In genomic region chr5:125700234-125700633, GRCm38 (mm10) we compare ENCODE assay signal across 25 mouse cellular contexts.
A peak's percentile ranks its signal among the peaks of the same experiment; 100 is the strongest.
DNase-seq lines count a peak whose midpoint lies in the region; TF ChIP-seq lines count a peak whose summit lies in the region.
"Had no signal": no experiment of that assay in that cellular context is flagged by ENCODE, and none has a peak within 500 bp of the region (broad histone marks: within the 10 kb centered on the region; RNA-seq: fewer than 3 reads in every experiment).

No protein-coding gene starts in this region.

- H3K27ac ChIP-seq in heart, adult 2 months = no peak overlapping the region
- H3K27ac ChIP-seq in cortical plate, adult 2 months (ENCODE audit: insufficient read depth, low read length) = peak overlapping the region; percentile 33
- H3K27ac ChIP-seq: embryonic facial prominence, embryonic 12.5 days; embryonic facial prominence, embryonic 15.5 days; heart, embryonic 15.5 days; hindbrain, embryonic 10.5 days; hindbrain, embryonic 13.5 days had no signal

- H3K4me1 ChIP-seq in heart, adult 2 months (ENCODE audit: control insufficient read depth, insufficient read depth, low read length) = no peaks in the 10 kb centered on the region
- peaks cover 13% of the 10 kb centered on the region for H3K4me1 ChIP-seq in cortical plate, adult 2 months (ENCODE audit: control insufficient read depth, insufficient read depth, low read length)
- H3K4me1 ChIP-seq: embryonic facial prominence, embryonic 12.5 days; embryonic facial prominence, embryonic 15.5 days; heart, embryonic 12.5 days; heart, embryonic 15.5 days; hindbrain, embryonic 10.5 days; hindbrain, embryonic 13.5 days had no signal

- TF ChIP-seq CTCF in heart, adult 2 months (IDR thresholded peaks at IDR 0.05) = no peak
- no peak for TF ChIP-seq CTCF in cortical plate, adult 2 months (IDR thresholded peaks at IDR 0.05; ENCODE audit: extremely low read depth, insufficient read depth, low read length)

- intact Hi-C loops in heart, adult 2 months (cut with DNase I) = no loop called here

- no peaks in the 10 kb centered on the region for H3K27me3 ChIP-seq in heart, adult 2 months (ENCODE audit: control insufficient read depth, insufficient read depth, low read length)
- H3K27me3 ChIP-seq: CH12.LX; embryonic facial prominence, embryonic 12.5 days; embryonic facial prominence, embryonic 15.5 days; heart, embryonic 12.5 days; heart, embryonic 15.5 days; hindbrain, embryonic 13.5 days had no signal

- no peak for TF ChIP-seq EP300 in heart, adult 2 months (IDR thresholded peaks at IDR 0.05; ENCODE audit: insufficient read depth, low read depth, low read length)

- no peak overlapping the region for H3K4me3 ChIP-seq in heart, adult 2 months
- H3K4me3 ChIP-seq in cortical plate, adult 2 months (ENCODE audit: insufficient read depth, low read length) = no peak overlapping the region
- H3K4me3 ChIP-seq: embryonic facial prominence, embryonic 12.5 days; embryonic facial prominence, embryonic 15.5 days; heart, embryonic 12.5 days; heart, embryonic 15.5 days; hindbrain, embryonic 10.5 days; hindbrain, embryonic 13.5 days had no signal

- DNase-seq in heart, adult 11 months = peak; percentile 71
- DNase-seq in heart, adult 2 months = no peak
- peak; percentile 42 for DNase-seq in right cerebral cortex, adult 18-20 months
- DNase-seq in right cerebral cortex, postnatal 36 days (ENCODE audit: low spot score in 2 of 2) = no peak
- DNase-seq in Muller cell, postnatal 12 days (ENCODE audit: inconsistent ontology term) = peak; percentile 50
- DNase-seq in adrenal gland, adult 18-20 months (ENCODE audit: low spot score in 2 of 2) = no peak
- DNase-seq: adrenal gland, adult 8-10 months; adrenal gland, postnatal 25 days; B cell, adult 2 months; cerebellum, adult 18-20 months; cerebellum, adult 9-10 months; forebrain, postnatal 0 days; gastrocnemius, postnatal 10 days; gastrocnemius, postnatal 36 days; heart, postnatal 10 days; heart, postnatal 36 days had no signal

- H3K9ac ChIP-seq in heart, adult 2 months (ENCODE audit: low read depth, low read length) = no peak overlapping the region
- H3K9ac ChIP-seq: embryonic facial prominence, embryonic 12.5 days; embryonic facial prominence, embryonic 15.5 days; forebrain, postnatal 0 days; heart, embryonic 12.5 days; heart, embryonic 15.5 days; hindbrain, embryonic 13.5 days had no signal

- 76% methylated on average over 5 of the region's 5 CpGs for WGBS in heart, adult 2 months

- no peaks in the 10 kb centered on the region for H3K36me3 ChIP-seq in heart, adult 2 months (ENCODE audit: control insufficient read depth, insufficient read depth, low read length)
- H3K36me3 ChIP-seq: embryonic facial prominence, embryonic 12.5 days; embryonic facial prominence, embryonic 15.5 days; G1E; heart, embryonic 12.5 days; heart, embryonic 15.5 days; hindbrain, embryonic 10.5 days; hindbrain, embryonic 13.5 days had no signal

- no peak for TF ChIP-seq POLR2A in heart, adult 2 months (IDR thresholded peaks at IDR 0.05; ENCODE audit: insufficient read depth, low read depth, low read length)
- no peak for TF ChIP-seq POLR2A in cortical plate, adult 2 months (IDR thresholded peaks at IDR 0.05; ENCODE audit: extremely low read depth, insufficient read depth, low read length)

- H3K79me2 ChIP-seq in heart, adult 2 months (replicated peaks; ENCODE audit: control insufficient read depth, insufficient read depth, low read length) = no peaks in the 10 kb centered on the region

Comparison
In these comparisons a context has a peak if more than half of its experiments do, and no peak if none do; other contexts are left out.
1. DNase-seq: peak in heart, adult 11 months (single experiment), right cerebral cortex, adult 18-20 months (single experiment) and Muller cell, postnatal 12 days (single experiment); none in heart, adult 2 months (0 of 2), right cerebral cortex, postnatal 36 days (0 of 2) and adrenal gland, adult 18-20 months (0 of 2).